Mouse (Mus musculus): ENCODE measurements at regions not wholly inside any gene's neighbourhood (a gene's known extent, or its start where the extent isn't known, plus 50 kb on each side); places are given as distances from the start of the nearest gene placed in this dataset.
"Not testable (repeated sequence)": the region's sequence is repeated elsewhere in the genome, so short reads cannot be mapped to it uniquely, and the experiment has no call there.

GRCm38 (mm10) chr17:58820588-58821195 lies 170.5 kb downstream of the Pdzph1 start:
- DNase-seq (ENCODE audit: low read depth, low spot score): no peak

GRCm38 (mm10) chr17:58819339-58819738 lies 171.8 kb downstream of the Pdzph1 start:
- DNase-seq (ENCODE audit: low read depth, low spot score): no peak

GRCm38 (mm10) chr17:58775451-58775850 lies 215.7 kb downstream of the Pdzph1 start:
- not testable (repeated sequence) for DNase-seq (ENCODE audit: low read depth, low spot score)

- DNase-seq (ENCODE audit: low read depth, low spot score): no peak
Observed at GRCm38 (mm10) chr17:58773595-58773994, 217.6 kb downstream of the Pdzph1 start.

GRCm38 (mm10) chr17:58765141-58765540 lies 226.0 kb downstream of the Pdzph1 start:
- DNase-seq (ENCODE audit: low read depth, low spot score): peak; percentile 8

- no peak for DNase-seq (ENCODE audit: low read depth, low spot score)
Observed at GRCm38 (mm10) chr17:58749000-58749399, 242.2 kb downstream of the Pdzph1 start.

- DNase-seq (ENCODE audit: low read depth, low spot score): no peak
Observed at GRCm38 (mm10) chr17:58748264-58748663, 242.9 kb downstream of the Pdzph1 start.

- no peak for DNase-seq (ENCODE audit: low read depth, low spot score)
Observed at GRCm38 (mm10) chr17:58710748-58711478, 280.3 kb downstream of the Pdzph1 start.

GRCm38 (mm10) chr17:58690211-58690610 lies 301.0 kb downstream of the Pdzph1 start:
- DNase-seq (ENCODE audit: low read depth, low spot score): no peak

- no peak for DNase-seq (ENCODE audit: low read depth, low spot score)
Observed at GRCm38 (mm10) chr17:58672291-58672690, 318.9 kb downstream of the Pdzph1 start.

- no peak for DNase-seq (ENCODE audit: low read depth, low spot score)
Observed at GRCm38 (mm10) chr17:58668036-58668435, 323.1 kb downstream of the Pdzph1 start.

GRCm38 (mm10) chr17:58643793-58644192 lies 347.4 kb downstream of the Pdzph1 start:
- no peak for DNase-seq (ENCODE audit: low read depth, low spot score)

- no peak for DNase-seq (ENCODE audit: low read depth, low spot score)
Observed at GRCm38 (mm10) chr17:58642273-58642672, 348.9 kb downstream of the Pdzph1 start.

- DNase-seq (ENCODE audit: low read depth, low spot score): no peak
Observed at GRCm38 (mm10) chr17:58598911-58599310, 392.3 kb downstream of the Pdzph1 start.

- DNase-seq (ENCODE audit: low read depth, low spot score): no peak
Observed at GRCm38 (mm10) chr17:58596661-58597060, 394.5 kb downstream of the Pdzph1 start.

GRCm38 (mm10) chr17:58587946-58588345 lies 403.2 kb downstream of the Pdzph1 start:
- no peak for DNase-seq (ENCODE audit: low read depth, low spot score)

GRCm38 (mm10) chr17:58572885-58573284 lies 418.3 kb downstream of the Pdzph1 start:
- DNase-seq (ENCODE audit: low read depth, low spot score): no peak

Measured in skeletal muscle tissue, adult 2 months (tissue).